Mouse (Mus musculus): ENCODE measurements around the gene Rpp38. TPM values are rescaled to one million over a fixed set of nuclear protein-coding genes. Genes with fewer than 3 reads are reported as not detected.
A peak's percentile ranks its signal among the peaks of the same experiment; 100 is the strongest.

Gene Rpp38
- polyA plus RNA-seq, 1 experiment from 2014 or later = 21.9 TPM

GRCm38 (mm10) chr2:3335611-3336301 is 3.3 kb upstream of the Rpp38 start, which contains the start of gene Acbd7:
Gene Acbd7, plus strand, starts transcription at chr2:3336168.
- H3K4me2 ChIP-seq (ENCODE audit: low read depth, low read length) = peak within 1 kb of the TSS; percentile 52
- H3K4me3 ChIP-seq (ENCODE audit: low read depth, low read length) = peak within 1 kb of the TSS; percentile 23
- H3K9ac ChIP-seq (ENCODE audit: low read depth, low read length) = 0 out of 2 replicates have a peak within 1 kb of the TSS, but pooled peaks have one; percentile 14
- H3K36me3 ChIP-seq (ENCODE audit: control insufficient read depth, insufficient read depth, low read length) = no peaks in the 10 kb centered on the region
- 0 out of 2 replicates have a peak, but pooled peaks cover 10% of the 10 kb centered on the region for H3K27me3 ChIP-seq (replicated peaks; ENCODE audit: control insufficient read depth, insufficient read depth, low read length)
- ATAC-seq (ENCODE audit: low read depth) = peak; percentile 45; the same call in 1 of the 2 replicates
- DNase-seq (ENCODE audit: low spot score) = peak; percentile 94
- WGBS = 4% methylated on average over 19 of the region's 20 CpGs
- peaks cover 11% of the 10 kb centered on the region for H3K4me1 ChIP-seq (ENCODE audit: control insufficient read depth, insufficient read depth, low read length)
- H3K9me3 ChIP-seq (ENCODE audit: control insufficient read depth, low read length) = no peaks in the 10 kb centered on the region
- H3K27ac ChIP-seq (replicated peaks; ENCODE audit: low read depth, low read length) = no peak within 1 kb of the TSS

DNA sequence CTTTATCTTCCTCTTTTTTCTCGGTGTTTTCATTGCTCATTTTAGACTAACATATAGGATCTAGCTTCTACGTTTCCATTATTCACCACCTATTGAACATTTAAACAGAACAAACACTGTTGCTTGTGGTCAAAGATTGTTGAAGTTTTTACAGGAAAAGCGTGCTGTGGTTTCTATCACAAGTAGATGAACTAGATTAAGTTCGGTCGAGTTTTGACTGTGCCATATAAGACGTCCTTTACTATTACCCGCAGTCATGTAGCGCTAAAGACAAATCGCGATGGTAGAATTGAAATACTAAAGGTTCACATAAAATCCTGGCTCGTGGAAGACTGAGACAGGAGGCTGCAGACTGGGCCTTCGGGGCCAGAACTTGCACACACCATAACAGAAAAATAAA is 1.3 kb upstream of the Rpp38 start:
- WGBS = 91% methylated on average over 12 of the region's 12 CpGs
- DNase-seq (ENCODE audit: low spot score) (no peak), ATAC-seq (ENCODE audit: low read depth) (no peak)
- Histone ChIP-seq H3K9ac (ENCODE audit: low read depth, low read length) (no peak overlapping the region), H3K36me3 (ENCODE audit: control insufficient read depth, insufficient read depth, low read length) (peaks cover 7% of the 10 kb centered on the region), H3K4me3 (ENCODE audit: low read depth, low read length) (no peak overlapping the region), H3K4me2 (ENCODE audit: low read depth, low read length) (no peak overlapping the region), H3K4me1 (ENCODE audit: control insufficient read depth, insufficient read depth, low read length) (peaks cover 12% of the 10 kb centered on the region), H3K9me3 (ENCODE audit: control insufficient read depth, low read length) (no peaks in the 10 kb centered on the region), H3K27ac (replicated peaks; ENCODE audit: low read depth, low read length) (no peak overlapping the region), H3K27me3 (replicated peaks; ENCODE audit: control insufficient read depth, insufficient read depth, low read length) (0 out of 2 replicates have a peak, but pooled peaks cover 10% of the 10 kb centered on the region)

DNA sequence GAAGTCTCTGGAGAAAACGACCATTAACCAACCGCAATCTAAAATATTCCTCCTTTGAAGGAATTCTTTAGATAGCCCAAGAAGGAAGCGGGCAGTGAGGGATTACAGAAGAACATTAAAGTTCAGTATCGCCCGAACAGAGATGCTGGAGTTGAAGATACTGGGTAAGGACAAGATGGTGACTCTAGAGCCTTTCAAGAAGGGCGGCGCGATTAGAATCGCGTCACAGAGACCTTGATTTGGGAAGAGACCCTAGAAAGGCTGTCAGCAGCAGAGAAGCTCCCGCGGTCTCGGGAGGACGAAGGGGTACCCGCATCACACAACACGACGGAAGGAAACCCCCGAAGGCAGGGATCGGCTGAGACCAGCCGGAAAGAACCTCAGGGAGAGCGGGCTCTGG is 387 bp downstream of the Rpp38 start:
- no peak for DNase-seq (ENCODE audit: low spot score)
- Histone ChIP-seq H3K4me3 (ENCODE audit: low read depth, low read length) (peak overlapping the region; percentile 61), H3K9ac (ENCODE audit: low read depth, low read length) (peak overlapping the region; percentile 77), H3K27ac (replicated peaks; ENCODE audit: low read depth, low read length) (peak overlapping the region; percentile 80), H3K4me2 (ENCODE audit: low read depth, low read length) (peak overlapping the region; percentile 74), H3K36me3 (ENCODE audit: control insufficient read depth, insufficient read depth, low read length) (peaks cover 18% of the 10 kb centered on the region), H3K4me1 (ENCODE audit: control insufficient read depth, insufficient read depth, low read length) (peaks cover 12% of the 10 kb centered on the region), H3K9me3 (ENCODE audit: control insufficient read depth, low read length) (no peaks in the 10 kb centered on the region), H3K27me3 (replicated peaks; ENCODE audit: control insufficient read depth, insufficient read depth, low read length) (0 out of 2 replicates have a peak, but pooled peaks cover 10% of the 10 kb centered on the region)
- ATAC-seq (ENCODE audit: low read depth) = no peak
- WGBS = 2% methylated on average over 20 of the region's 21 CpGs

GRCm38 (mm10) chr2:3331071-3331703 is 1.3 kb downstream of the Rpp38 start:
- Histone ChIP-seq H3K4me3 (ENCODE audit: low read depth, low read length) (peak overlapping the region; percentile 61), H3K27me3 (replicated peaks; ENCODE audit: control insufficient read depth, insufficient read depth, low read length) (0 out of 2 replicates have a peak, but pooled peaks cover 4% of the 10 kb centered on the region), H3K9me3 (ENCODE audit: control insufficient read depth, low read length) (no peaks in the 10 kb centered on the region), H3K4me2 (ENCODE audit: low read depth, low read length) (peak overlapping the region; percentile 74), H3K36me3 (ENCODE audit: control insufficient read depth, insufficient read depth, low read length) (peaks cover 23% of the 10 kb centered on the region), H3K9ac (ENCODE audit: low read depth, low read length) (peak overlapping the region; percentile 77), H3K27ac (replicated peaks; ENCODE audit: low read depth, low read length) (no peak overlapping the region), H3K4me1 (ENCODE audit: control insufficient read depth, insufficient read depth, low read length) (peaks cover 12% of the 10 kb centered on the region)
- WGBS = 81% methylated on average over 5 of the region's 5 CpGs
- no peak for ATAC-seq (ENCODE audit: low read depth)
- DNase-seq (ENCODE audit: low spot score) = no peak

GRCm38 (mm10) chr2:3327351-3327750 is 5.1 kb downstream of the Rpp38 start:
- H3K36me3 ChIP-seq (ENCODE audit: control insufficient read depth, insufficient read depth, low read length) = peaks cover 50% of the 10 kb centered on the region
- H3K27ac ChIP-seq (replicated peaks; ENCODE audit: low read depth, low read length) = no peak overlapping the region
- no peaks in the 10 kb centered on the region for H3K27me3 ChIP-seq (replicated peaks; ENCODE audit: control insufficient read depth, insufficient read depth, low read length)
- no peak for ATAC-seq (ENCODE audit: low read depth)
- no peak overlapping the region for H3K9ac ChIP-seq (ENCODE audit: low read depth, low read length)
- WGBS = 25% methylated on average over 1 of the region's 1 CpGs
- H3K4me1 ChIP-seq (ENCODE audit: control insufficient read depth, insufficient read depth, low read length) = peaks cover 12% of the 10 kb centered on the region
- no peaks in the 10 kb centered on the region for H3K9me3 ChIP-seq (ENCODE audit: control insufficient read depth, low read length)
- no peak overlapping the region for H3K4me3 ChIP-seq (ENCODE audit: low read depth, low read length)
- H3K4me2 ChIP-seq (ENCODE audit: low read depth, low read length) = no peak overlapping the region
- peak; percentile 42 for DNase-seq (ENCODE audit: low spot score)

GRCm38 (mm10) chr2:3326547-3326946 is 5.9 kb downstream of the Rpp38 start:
- Histone ChIP-seq H3K4me2 (ENCODE audit: low read depth, low read length) (no peak overlapping the region), H3K9ac (ENCODE audit: low read depth, low read length) (no peak overlapping the region), H3K27ac (replicated peaks; ENCODE audit: low read depth, low read length) (no peak overlapping the region), H3K9me3 (ENCODE audit: control insufficient read depth, low read length) (no peaks in the 10 kb centered on the region), H3K4me3 (ENCODE audit: low read depth, low read length) (no peak overlapping the region), H3K27me3 (replicated peaks; ENCODE audit: control insufficient read depth, insufficient read depth, low read length) (no peaks in the 10 kb centered on the region), H3K36me3 (ENCODE audit: control insufficient read depth, insufficient read depth, low read length) (peaks cover 55% of the 10 kb centered on the region), H3K4me1 (ENCODE audit: control insufficient read depth, insufficient read depth, low read length) (peaks cover 9% of the 10 kb centered on the region)
- WGBS = 94% methylated on average over 1 of the region's 1 CpGs
- DNase-seq (ENCODE audit: low spot score) (no peak), ATAC-seq (ENCODE audit: low read depth) (no peak)

DNA sequence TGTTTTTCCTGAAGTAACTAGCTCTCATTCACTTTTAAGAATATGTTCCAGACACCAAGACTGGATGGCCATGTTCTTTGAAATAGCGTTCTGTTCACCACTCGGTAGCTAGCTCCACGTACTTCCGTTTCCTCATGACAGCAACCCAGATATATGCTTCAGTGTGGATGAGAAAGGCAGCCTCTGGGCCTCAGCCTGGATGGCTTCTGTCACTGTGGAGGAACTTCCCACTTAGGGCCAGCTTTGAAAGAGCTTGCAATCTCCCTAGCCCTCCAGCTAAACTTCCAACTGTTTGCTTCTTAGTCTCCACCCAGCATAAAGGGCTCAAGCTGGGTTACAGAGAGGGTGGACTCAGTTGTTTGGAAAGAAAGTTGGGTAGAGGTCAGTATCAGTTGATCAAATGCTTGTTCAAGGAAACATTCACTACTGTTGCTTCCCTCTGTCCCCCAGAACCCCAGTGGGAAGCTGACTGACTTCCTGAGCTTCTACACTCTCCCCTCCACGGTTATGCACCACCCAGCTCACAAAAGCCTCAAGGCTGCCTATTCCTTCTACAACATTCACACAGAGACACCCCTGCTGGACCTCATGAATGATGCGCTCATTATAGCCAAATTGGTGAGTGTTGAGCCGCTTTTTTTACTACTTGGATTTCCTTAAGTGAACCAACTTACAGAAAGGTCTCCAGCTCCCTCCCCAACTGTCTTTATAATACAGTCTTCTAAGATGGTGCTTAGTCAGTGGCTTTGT is 7.9 kb downstream of the Rpp38 start:
- Histone ChIP-seq H3K9me3 (ENCODE audit: control insufficient read depth, low read length) (no peaks in the 10 kb centered on the region), H3K36me3 (ENCODE audit: control insufficient read depth, insufficient read depth, low read length) (peaks cover 55% of the 10 kb centered on the region), H3K27me3 (replicated peaks; ENCODE audit: control insufficient read depth, insufficient read depth, low read length) (no peaks in the 10 kb centered on the region), H3K4me3 (ENCODE audit: low read depth, low read length) (no peak overlapping the region), H3K9ac (ENCODE audit: low read depth, low read length) (no peak overlapping the region), H3K4me2 (ENCODE audit: low read depth, low read length) (no peak overlapping the region), H3K4me1 (ENCODE audit: control insufficient read depth, insufficient read depth, low read length) (no peaks in the 10 kb centered on the region), H3K27ac (replicated peaks; ENCODE audit: low read depth, low read length) (no peak overlapping the region)
- WGBS = 92% methylated on average over 7 of the region's 7 CpGs
- no peak for DNase-seq (ENCODE audit: low spot score)
- no peak for ATAC-seq (ENCODE audit: low read depth)

DNA sequence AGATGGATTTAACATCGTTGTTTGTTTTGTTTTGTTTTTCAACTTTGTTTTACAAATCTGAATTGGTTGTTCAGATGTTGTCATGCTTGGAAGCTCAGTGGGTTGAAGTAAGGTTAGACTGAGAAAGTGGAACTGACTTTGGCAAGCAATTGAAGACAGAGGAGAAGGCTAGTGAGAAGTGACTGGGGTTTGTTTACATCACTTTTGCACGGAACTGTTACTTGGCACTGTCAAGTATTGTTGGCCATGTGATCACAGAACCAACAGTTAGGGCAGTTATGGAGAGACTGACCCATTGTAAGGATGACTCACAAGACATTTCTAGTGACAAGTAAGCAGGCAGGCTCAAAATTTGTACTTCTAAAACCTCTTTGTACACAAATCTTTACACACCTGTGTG is 9.3 kb downstream of the Rpp38 start:
- ATAC-seq (ENCODE audit: low read depth) = no peak
- H3K9ac ChIP-seq (ENCODE audit: low read depth, low read length) = no peak overlapping the region
- WGBS = 82% methylated on average over 2 of the region's 2 CpGs
- H3K4me2 ChIP-seq (ENCODE audit: low read depth, low read length) = no peak overlapping the region
- H3K27ac ChIP-seq (replicated peaks; ENCODE audit: low read depth, low read length) = no peak overlapping the region
- no peaks in the 10 kb centered on the region for H3K9me3 ChIP-seq (ENCODE audit: control insufficient read depth, low read length)
- no peaks in the 10 kb centered on the region for H3K4me1 ChIP-seq (ENCODE audit: control insufficient read depth, insufficient read depth, low read length)
- no peak overlapping the region for H3K4me3 ChIP-seq (ENCODE audit: low read depth, low read length)
- H3K27me3 ChIP-seq (replicated peaks; ENCODE audit: control insufficient read depth, insufficient read depth, low read length) = no peaks in the 10 kb centered on the region
- peaks cover 49% of the 10 kb centered on the region for H3K36me3 ChIP-seq (ENCODE audit: control insufficient read depth, insufficient read depth, low read length)
- DNase-seq (ENCODE audit: low spot score) = no peak
